Mouse (Mus musculus): ENCODE measurements around the gene Pkn1. TPM values are rescaled to one million over a fixed set of nuclear protein-coding genes. Genes with fewer than 3 reads are reported as not detected.

Pkn1 gene
- polyA plus RNA-seq, 1 experiment from 2014 or later, result 24.4 TPM

GRCm38 (mm10) chr8:83649699-83650098 lies 49.3 kb downstream of the Pkn1 start:
- 0 out of 2 replicates have a peak, but pooled peaks cover 1% of the 10 kb centered on the region for H3K36me3 ChIP-seq
- H3K4me1 ChIP-seq (replicated peaks), result peaks cover 17% of the 10 kb centered on the region
- H3K27ac ChIP-seq (ENCODE audit: poor library complexity, severe bottlenecking), result no peak overlapping the region
- no peak overlapping the region for H3K9ac ChIP-seq
- ATAC-seq (ENCODE audit: insufficient number of reproducible peaks, low FRiP score), result no peak
- 0 out of 2 replicates have a peak, but pooled peaks cover 4% of the 10 kb centered on the region for H3K9me3 ChIP-seq (replicated peaks)
- H3K4me3 ChIP-seq, result no peak overlapping the region
- 82% methylated on average over 6 of the region's 6 CpGs for WGBS
- no peak overlapping the region for H3K4me2 ChIP-seq
- 0 out of 2 replicates have a peak, but pooled peaks cover 4% of the 10 kb centered on the region for H3K27me3 ChIP-seq (replicated peaks)

GRCm38 (mm10) chr8:83648031-83648430 lies 50.9 kb downstream of the Pkn1 start:
- 89% methylated on average over 4 of the region's 4 CpGs for WGBS
- Histone ChIP-seq H3K27me3 (replicated peaks) (peaks cover 4% of the 10 kb centered on the region; the same call in 1 of the 2 replicates), H3K4me1 (replicated peaks) (peaks cover 5% of the 10 kb centered on the region), H3K4me2 (no peak overlapping the region), H3K36me3 (no peaks in the 10 kb centered on the region), H3K9me3 (replicated peaks) (0 out of 2 replicates have a peak, but pooled peaks cover 4% of the 10 kb centered on the region), H3K9ac (no peak overlapping the region), H3K27ac (ENCODE audit: poor library complexity, severe bottlenecking) (no peak overlapping the region), H3K4me3 (no peak overlapping the region)
- ATAC-seq (ENCODE audit: insufficient number of reproducible peaks, low FRiP score), result no peak

GRCm38 (mm10) chr8:83647511-83647910 lies 51.5 kb downstream of the Pkn1 start:
- H3K4me2 ChIP-seq, result no peak overlapping the region
- H3K9me3 ChIP-seq (replicated peaks), result 0 out of 2 replicates have a peak, but pooled peaks cover 4% of the 10 kb centered on the region
- no peak overlapping the region for H3K9ac ChIP-seq
- no peak overlapping the region for H3K4me3 ChIP-seq
- peaks cover 4% of the 10 kb centered on the region; the same call in 1 of the 2 replicates for H3K27me3 ChIP-seq (replicated peaks)
- H3K4me1 ChIP-seq (replicated peaks), result peaks cover 5% of the 10 kb centered on the region
- 88% methylated on average over 11 of the region's 11 CpGs for WGBS
- no peaks in the 10 kb centered on the region for H3K36me3 ChIP-seq
- ATAC-seq (ENCODE audit: insufficient number of reproducible peaks, low FRiP score), result no peak
- H3K27ac ChIP-seq (ENCODE audit: poor library complexity, severe bottlenecking), result no peak overlapping the region

GRCm38 (mm10) chr8:83639649-83640048 lies 59.3 kb downstream of the Pkn1 start:
- Histone ChIP-seq H3K4me3 (no peak overlapping the region), H3K27ac (ENCODE audit: poor library complexity, severe bottlenecking) (no peak overlapping the region), H3K4me2 (no peak overlapping the region), H3K9ac (no peak overlapping the region), H3K27me3 (replicated peaks) (no peaks in the 10 kb centered on the region; the same call in 1 of the 2 replicates), H3K36me3 (no peaks in the 10 kb centered on the region), H3K4me1 (replicated peaks) (no peaks in the 10 kb centered on the region), H3K9me3 (replicated peaks) (0 out of 2 replicates have a peak, but pooled peaks cover 7% of the 10 kb centered on the region)
- ATAC-seq (ENCODE audit: insufficient number of reproducible peaks, low FRiP score), result no peak
- 65% methylated on average over 5 of the region's 5 CpGs for WGBS

- Histone ChIP-seq H3K4me2 (no peak overlapping the region), H3K27ac (ENCODE audit: poor library complexity, severe bottlenecking) (no peak overlapping the region), H3K9ac (no peak overlapping the region), H3K27me3 (replicated peaks) (no peaks in the 10 kb centered on the region; the same call in 1 of the 2 replicates), H3K9me3 (replicated peaks) (0 out of 2 replicates have a peak, but pooled peaks cover 7% of the 10 kb centered on the region), H3K4me3 (no peak overlapping the region), H3K36me3 (no peaks in the 10 kb centered on the region), H3K4me1 (replicated peaks) (no peaks in the 10 kb centered on the region)
- ATAC-seq (ENCODE audit: insufficient number of reproducible peaks, low FRiP score), result no peak
- 67% methylated on average over 4 of the region's 4 CpGs for WGBS
Observed at GRCm38 (mm10) chr8:83638856-83639255, 60.1 kb downstream of the Pkn1 start.

- 80% methylated on average over 7 of the region's 7 CpGs for WGBS
- no peaks in the 10 kb centered on the region for H3K36me3 ChIP-seq
Observed at GRCm38 (mm10) chr8:83632083-83632707, 66.8 kb downstream of the Pkn1 start.

GRCm38 (mm10) chr8:83625676-83626299 lies 73.2 kb downstream of the Pkn1 start:
- Histone ChIP-seq H3K27ac (ENCODE audit: poor library complexity, severe bottlenecking) (no peak overlapping the region), H3K9ac (no peak overlapping the region), H3K36me3 (no peaks in the 10 kb centered on the region), H3K9me3 (replicated peaks) (no peaks in the 10 kb centered on the region), H3K4me2 (no peak overlapping the region), H3K4me3 (no peak overlapping the region), H3K4me1 (replicated peaks) (peaks cover 3% of the 10 kb centered on the region; the same call in 1 of the 2 replicates), H3K27me3 (replicated peaks) (no peaks in the 10 kb centered on the region)
- ATAC-seq (ENCODE audit: insufficient number of reproducible peaks, low FRiP score), result no peak
- 69% methylated on average over 6 of the region's 6 CpGs for WGBS

More at GRCm38 (mm10) chr8:83632083-83632707, 66.8 kb downstream of the Pkn1 start:
- Histone ChIP-seq H3K9me3 (replicated peaks) (0 out of 2 replicates have a peak, but pooled peaks cover 7% of the 10 kb centered on the region), H3K27ac (ENCODE audit: poor library complexity, severe bottlenecking) (no peak overlapping the region), H3K4me3 (no peak overlapping the region), H3K9ac (no peak overlapping the region), H3K27me3 (replicated peaks) (no peaks in the 10 kb centered on the region), H3K4me1 (replicated peaks) (no peaks in the 10 kb centered on the region), H3K4me2 (no peak overlapping the region)
- no peak for ATAC-seq (ENCODE audit: insufficient number of reproducible peaks, low FRiP score)

GRCm38 (mm10) chr8:83624739-83625138 lies 74.2 kb downstream of the Pkn1 start:
- 37% methylated on average over 3 of the region's 3 CpGs for WGBS
- H3K27me3 ChIP-seq (replicated peaks), result no peaks in the 10 kb centered on the region
- H3K4me1 ChIP-seq (replicated peaks), result peaks cover 3% of the 10 kb centered on the region; the same call in 1 of the 2 replicates
- no peak overlapping the region for H3K4me3 ChIP-seq
- no peak overlapping the region for H3K4me2 ChIP-seq
- no peaks in the 10 kb centered on the region for H3K9me3 ChIP-seq (replicated peaks)
- no peaks in the 10 kb centered on the region for H3K36me3 ChIP-seq
- H3K9ac ChIP-seq, result no peak overlapping the region
- H3K27ac ChIP-seq (ENCODE audit: poor library complexity, severe bottlenecking), result no peak overlapping the region
- no peak for ATAC-seq (ENCODE audit: insufficient number of reproducible peaks, low FRiP score)

- ATAC-seq (ENCODE audit: insufficient number of reproducible peaks, low FRiP score), result no peak
- H3K9ac ChIP-seq, result no peak overlapping the region
- WGBS, result 50% methylated on average over 7 of the region's 7 CpGs
- no peaks in the 10 kb centered on the region for H3K36me3 ChIP-seq
- no peak overlapping the region for H3K4me2 ChIP-seq
- no peak overlapping the region for H3K27ac ChIP-seq (ENCODE audit: poor library complexity, severe bottlenecking)
- H3K9me3 ChIP-seq (replicated peaks), result no peaks in the 10 kb centered on the region
- no peak overlapping the region for H3K4me3 ChIP-seq
- H3K4me1 ChIP-seq (replicated peaks), result peaks cover 3% of the 10 kb centered on the region; the same call in 1 of the 2 replicates
- no peaks in the 10 kb centered on the region for H3K27me3 ChIP-seq (replicated peaks)
Observed at GRCm38 (mm10) chr8:83623549-83623948, 75.4 kb downstream of the Pkn1 start.

GRCm38 (mm10) chr8:83622389-83622989 lies 76.5 kb downstream of the Pkn1 start:
- peak overlapping the region; percentile 66 for H3K9ac ChIP-seq
- H3K9me3 ChIP-seq (replicated peaks), result no peaks in the 10 kb centered on the region
- H3K36me3 ChIP-seq, result no peaks in the 10 kb centered on the region
- H3K27me3 ChIP-seq (replicated peaks), result no peaks in the 10 kb centered on the region
- H3K4me3 ChIP-seq, result peak overlapping the region; percentile 41
- WGBS, result 8% methylated on average over 23 of the region's 23 CpGs
- H3K27ac ChIP-seq (ENCODE audit: poor library complexity, severe bottlenecking), result no peak overlapping the region
- H3K4me2 ChIP-seq, result peak overlapping the region; percentile 81
- peaks cover 3% of the 10 kb centered on the region; the same call in 1 of the 2 replicates for H3K4me1 ChIP-seq (replicated peaks)
- ATAC-seq (ENCODE audit: insufficient number of reproducible peaks, low FRiP score), result peak; percentile 80; the same call in 1 of the 2 replicates

Data from heart, embryonic 12.5 days (tissue).